Mouse (Mus musculus) megakaryocyte, embryonic 14.5 days (primary cell): ENCODE data around the gene Cacng2.

Experiments used
- FLI1 ChIP-seq: IDR thresholded peaks from 2 replicates; pipeline ENCODE4 v1.6.1; 2012; ENCODE audit warnings: low read length, inconsistent platforms, mixed read lengths
- GATA1 ChIP-seq: IDR thresholded peaks from 3 replicates; pipeline ENCODE4 v1.6.1; 2012; ENCODE audit warnings: mixed read lengths, low read length, inconsistent platforms, borderline replicate concordance

- TF ChIP-seq GATA1 (no peak), FLI1 (no peak)
These were observed 46.7 kb downstream of the Cacng2 start for GRCm38 (mm10) chr15:78073109-78073508.
